Mouse (Mus musculus) C2C12 (cell line): ENCODE measurements around the gene Fnbp1.

Source experiments
- CTCF ChIP-seq: IDR thresholded peaks from one replicate; pipeline ENCODE4 v1.5.1; 2011; ENCODE audit not compliant: control insufficient read depth, insufficient read depth, insufficient read length
- MYOG ChIP-seq: IDR thresholded peaks from one replicate; pipeline ENCODE4 v1.6.1; 2011; ENCODE audit not compliant: control insufficient read depth, insufficient read length; ENCODE audit errors: extremely low read depth
- USF1 ChIP-seq: IDR thresholded peaks from one replicate; pipeline ENCODE4 v1.6.1; 2011; ENCODE audit warnings: low read depth, mild to moderate bottlenecking, control low read depth, moderate library complexity

DNA sequence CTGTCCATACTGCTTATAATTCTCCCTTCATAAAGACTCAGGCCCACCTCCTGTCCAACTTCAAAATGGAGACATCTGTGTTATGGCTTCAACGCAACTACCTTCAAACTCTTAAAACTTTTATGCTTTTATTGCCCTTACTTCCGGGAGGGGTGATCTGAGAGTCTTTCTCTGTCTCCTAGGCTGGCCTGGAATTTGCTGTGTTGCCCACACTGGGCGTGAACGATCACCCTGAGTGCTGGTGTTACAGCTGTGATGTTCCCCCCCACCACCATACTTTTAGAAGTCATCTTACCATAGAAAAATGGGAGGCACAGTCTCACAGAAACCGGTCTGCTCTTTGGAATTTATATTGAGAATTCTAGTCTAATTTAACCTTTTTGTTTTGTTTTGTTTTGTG lies 64.2 kb downstream of the Fnbp1 start:
- no peak for TF ChIP-seq CTCF
- TF ChIP-seq MYOG, result no peak
- TF ChIP-seq USF1, result no peak
